Mouse (Mus musculus): ENCODE results near the gene Vav2.

GRCm38 (mm10) chr2:27445910-27446309, 19.1 kb upstream of the Vav2 start:
- TF ChIP-seq CTCF (IDR thresholded peaks at IDR 0.05; ENCODE audit: insufficient read depth, low read depth, low read length) (no peak), POLR2A (IDR thresholded peaks at IDR 0.05; ENCODE audit: insufficient read depth, low read depth, low read length) (no peak)
